Mouse (Mus musculus) cerebellum, postnatal 25 days (tissue): ENCODE results near the gene Prkcz.

Experiments used
- DNase-seq, 2 experiments: peaks; one replicate each; pipeline ENCODE4 v3.0.0; 2021; ENCODE audit warnings: mixed read lengths in 2 of 2

Prkcz gene

GRCm38 (mm10) chr4:155218104-155218732 is 142.9 kb downstream of the Prkcz start:
- DNase-seq: no peak

- DNase-seq: peak in 1 of 2 experiments; percentile 58
Observed at GRCm38 (mm10) chr4:155217241-155218103, 143.7 kb downstream of the Prkcz start.

GRCm38 (mm10) chr4:155215773-155216630 is 145.2 kb downstream of the Prkcz start:
- DNase-seq: peak in 1 of 2 experiments; percentile 54

GRCm38 (mm10) chr4:155215203-155215602 is 146.0 kb downstream of the Prkcz start:
- DNase-seq: peak in 1 of 2 experiments; percentile 53

GRCm38 (mm10) chr4:155214793-155215192 is 146.4 kb downstream of the Prkcz start:
- DNase-seq: no peak

- no peak for DNase-seq
Observed at GRCm38 (mm10) chr4:155214188-155214587, 147.0 kb downstream of the Prkcz start.

GRCm38 (mm10) chr4:155213752-155214054 is 147.5 kb downstream of the Prkcz start:
- DNase-seq: no peak

- DNase-seq: peak; percentile 74 to 77
Observed at GRCm38 (mm10) chr4:155213052-155213751, 148.0 kb downstream of the Prkcz start.
